Mouse (Mus musculus): ENCODE data around the gene Ddx39.

- TF ChIP-seq POLR2A (IDR thresholded peaks at IDR 0.05; ENCODE audit: borderline replicate concordance, extremely low read depth, low read depth, low read length) (no peak), CTCF (IDR thresholded peaks at IDR 0.05; ENCODE audit: insufficient read depth, low read length) (no peak)
Observed at GRCm38 (mm10) chr8:83769720-83770119, 54.7 kb downstream of the Ddx39 start.

Measured in lung, adult 2 months (tissue).